Mouse (Mus musculus) heart, embryonic 10.5 days (tissue): ENCODE data around the gene Grin2b. TPM values are rescaled to one million over a fixed set of nuclear protein-coding genes. Genes with fewer than 3 reads are reported as not detected.
A peak's percentile ranks its signal among the peaks of the same experiment; 100 is the strongest.

Experiments
- DNase-seq: peaks from one replicate; pipeline ENCODE4 v3.0.0-alpha.2; 2017; ENCODE audit warnings: low spot score
- H3K27ac ChIP-seq: fragments of 300-500 bp; sonication (generic); 2 replicates; pipeline ENCODE4 v1.5.1; 2016; ENCODE audit warnings: mild to moderate bottlenecking
- H3K27me3 ChIP-seq: fragments of 300-500 bp; sonication (generic); 2 replicates; pipeline ENCODE4 v1.6.1; 2016; ENCODE audit warnings: mild to moderate bottlenecking; ENCODE audit not compliant: poor library complexity, insufficient read depth, severe bottlenecking
- H3K36me3 ChIP-seq: fragments of 300-500 bp; sonication (generic); 2 replicates; pipeline ENCODE4 v1.6.1; 2016; ENCODE audit warnings: mild to moderate bottlenecking, moderate library complexity
- H3K4me1 ChIP-seq: fragments of 300-500 bp; sonication (generic); 2 replicates; pipeline ENCODE4 v1.6.1; 2016; ENCODE audit warnings: mild to moderate bottlenecking
- H3K4me3 ChIP-seq: fragments of 300-500 bp; sonication (generic); 2 replicates; pipeline ENCODE4 v1.5.1; 2016; ENCODE audit warnings: mild to moderate bottlenecking, moderate library complexity
- H3K9me3 ChIP-seq: fragments of 300-500 bp; sonication (generic); 2 replicates; pipeline ENCODE4 v1.6.1; 2016; ENCODE audit warnings: mild to moderate bottlenecking, moderate library complexity
- WGBS: fragments of 180-500 bp; shearing (Covaris S2); methylation state at CpG from one replicate; pipeline ENCODE4 v1.1.7; 2016; 5-methylcytosine and 5-hydroxymethylcytosine counted together
- polyA plus RNA-seq: library from polyadenylated mRNA; unstranded; fragments of >200 nt; fragmentation: Nextera tagmentation; extraction: Ambion mirVana; gene quantifications from 2 replicates; pipeline ENCODE4 v1.2.1, GENCODE M21; 2016

Grin2b gene
- polyA plus RNA-seq, 1 experiment from 2014 or later = 0.15 TPM

- H3K9me3 ChIP-seq = no peaks in the 10 kb centered on the region
- H3K4me3 ChIP-seq = no peak overlapping the region
- 21% methylated on average over 20 of the region's 20 CpGs for WGBS
- no peak overlapping the region for H3K27ac ChIP-seq
- H3K27me3 ChIP-seq = peaks cover 12% of the 10 kb centered on the region; the same call in 1 of the 2 replicates
- peak; percentile 86 for DNase-seq
- H3K4me1 ChIP-seq = peaks cover 11% of the 10 kb centered on the region
- no peaks in the 10 kb centered on the region for H3K36me3 ChIP-seq
Measured at GRCm38 (mm10) chr6:135907540-135908320, 265.6 kb downstream of the Grin2b start.

- no peak overlapping the region for H3K4me3 ChIP-seq
- no peaks in the 10 kb centered on the region for H3K36me3 ChIP-seq
- H3K9me3 ChIP-seq = no peaks in the 10 kb centered on the region
- DNase-seq = no peak
- H3K27me3 ChIP-seq = peaks cover 12% of the 10 kb centered on the region; the same call in 1 of the 2 replicates
- WGBS = 44% methylated on average over 8 of the region's 8 CpGs
- peaks cover 11% of the 10 kb centered on the region for H3K4me1 ChIP-seq
- H3K27ac ChIP-seq = no peak overlapping the region
Measured at GRCm38 (mm10) chr6:135907137-135907536, 266.2 kb downstream of the Grin2b start.

DNA sequence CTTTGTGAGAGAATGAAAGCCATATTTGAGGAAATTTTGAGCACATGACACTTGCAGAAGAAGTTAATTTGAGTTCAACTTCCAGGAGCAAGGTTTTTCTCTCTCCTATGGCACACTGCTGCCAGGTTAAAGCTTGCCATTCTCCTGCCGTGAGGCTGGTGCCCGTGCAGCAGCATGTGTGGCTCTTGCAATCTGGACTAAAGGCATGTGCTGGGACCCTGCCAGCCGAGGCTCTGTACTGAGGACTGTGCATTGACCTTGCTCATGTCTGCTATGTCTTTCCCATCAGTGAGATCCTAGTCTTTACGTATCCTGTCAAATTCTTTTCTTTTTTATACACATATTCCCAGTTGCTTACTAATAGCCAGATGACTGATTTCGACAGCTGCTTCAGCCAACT, 268.9 kb downstream of the Grin2b start:
- Histone ChIP-seq H3K9me3 (no peaks in the 10 kb centered on the region), H3K4me1 (peaks cover 14% of the 10 kb centered on the region), H3K27me3 (peaks cover 12% of the 10 kb centered on the region; the same call in 1 of the 2 replicates), H3K36me3 (no peaks in the 10 kb centered on the region), H3K27ac (no peak overlapping the region), H3K4me3 (no peak overlapping the region)
- 79% methylated on average over 5 of the region's 5 CpGs for WGBS
- DNase-seq = no peak

DNA sequence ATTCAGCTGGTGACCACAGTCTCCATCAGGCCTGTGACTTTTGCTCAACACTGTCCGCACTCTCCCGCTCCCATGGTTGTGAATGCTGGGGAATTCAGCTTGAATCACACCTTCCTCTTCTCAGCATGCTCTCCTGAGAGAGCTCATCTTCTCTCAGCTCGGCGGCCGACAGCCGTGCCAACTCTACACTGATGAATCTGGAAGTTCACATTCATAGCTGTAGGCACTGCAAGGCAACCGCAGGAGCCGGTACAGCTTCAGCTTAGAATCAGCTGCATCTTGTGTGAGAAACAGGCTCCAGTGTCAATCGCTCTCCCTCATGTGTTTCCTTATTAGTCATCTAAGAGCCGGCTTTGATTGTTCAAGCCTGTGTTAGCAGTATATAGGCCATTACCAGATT, 272.9 kb downstream of the Grin2b start:
- Histone ChIP-seq H3K27me3 (peaks cover 3% of the 10 kb centered on the region; the same call in 1 of the 2 replicates), H3K9me3 (no peaks in the 10 kb centered on the region), H3K4me1 (0 out of 2 replicates have a peak, but pooled peaks cover 3% of the 10 kb centered on the region), H3K36me3 (no peaks in the 10 kb centered on the region), H3K27ac (no peak overlapping the region), H3K4me3 (no peak overlapping the region)
- no peak for DNase-seq
- WGBS = 82% methylated on average over 10 of the region's 10 CpGs

GRCm38 (mm10) chr6:135899225-135899624, 274.1 kb downstream of the Grin2b start:
- no peak overlapping the region for H3K27ac ChIP-seq
- no peaks in the 10 kb centered on the region for H3K9me3 ChIP-seq
- WGBS = 84% methylated on average over 10 of the region's 10 CpGs

GRCm38 (mm10) chr6:135894793-135895228, 278.5 kb downstream of the Grin2b start:
- Histone ChIP-seq H3K9me3 (no peaks in the 10 kb centered on the region), H3K27ac (no peak overlapping the region), H3K27me3 (no peaks in the 10 kb centered on the region), H3K4me3 (no peak overlapping the region), H3K4me1 (no peaks in the 10 kb centered on the region), H3K36me3 (no peaks in the 10 kb centered on the region)
- WGBS = 83% methylated on average over 1 of the region's 1 CpGs
- no peak for DNase-seq

More at GRCm38 (mm10) chr6:135899225-135899624, 274.1 kb downstream of the Grin2b start:
- Histone ChIP-seq H3K36me3 (no peaks in the 10 kb centered on the region), H3K4me3 (no peak overlapping the region), H3K4me1 (0 out of 2 replicates have a peak, but pooled peaks cover 3% of the 10 kb centered on the region), H3K27me3 (no peaks in the 10 kb centered on the region)
- no peak for DNase-seq

- no peak for DNase-seq
- H3K4me3 ChIP-seq = no peak overlapping the region
- H3K36me3 ChIP-seq = no peaks in the 10 kb centered on the region
- H3K4me1 ChIP-seq = no peaks in the 10 kb centered on the region
- no peaks in the 10 kb centered on the region for H3K27me3 ChIP-seq
- H3K27ac ChIP-seq = no peak overlapping the region
- H3K9me3 ChIP-seq = no peaks in the 10 kb centered on the region
- 66% methylated on average over 5 of the region's 5 CpGs for WGBS
Measured at GRCm38 (mm10) chr6:135882611-135883010, 290.7 kb downstream of the Grin2b start.

DNA sequence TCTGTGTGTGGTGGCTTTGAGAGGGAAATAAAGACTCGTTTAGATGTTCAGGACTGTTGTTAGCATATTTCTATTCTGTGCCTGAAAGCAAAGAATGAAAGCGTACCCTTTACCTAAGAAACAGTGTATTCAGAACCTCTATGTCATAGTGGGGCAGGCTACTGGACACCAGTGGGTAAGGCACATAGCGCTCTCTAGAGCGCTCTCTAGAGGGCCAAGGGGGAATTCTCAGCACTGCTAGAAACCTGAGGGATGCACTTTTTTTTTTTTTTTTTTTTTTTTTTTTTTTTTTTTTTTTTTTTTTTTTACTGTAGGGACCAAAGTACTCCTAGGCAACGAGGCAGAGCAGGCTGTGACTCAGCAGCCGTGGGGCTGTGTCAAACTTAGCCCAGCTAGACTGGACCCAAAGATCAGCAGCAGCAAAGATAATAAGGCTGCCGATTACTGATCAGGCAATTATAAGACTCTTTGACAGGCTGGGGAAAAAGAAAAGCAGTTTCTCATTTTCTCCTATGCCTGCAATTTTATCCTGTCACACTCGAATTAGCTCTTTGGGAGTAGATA, 297.1 kb downstream of the Grin2b start:
- Histone ChIP-seq H3K36me3 (no peaks in the 10 kb centered on the region), H3K27ac (no peak overlapping the region), H3K4me3 (no peak overlapping the region), H3K4me1 (no peaks in the 10 kb centered on the region), H3K9me3 (no peaks in the 10 kb centered on the region), H3K27me3 (no peaks in the 10 kb centered on the region)
- no peak for DNase-seq
- WGBS = 65% methylated on average over 8 of the region's 8 CpGs

- no peaks in the 10 kb centered on the region for H3K9me3 ChIP-seq
- H3K27ac ChIP-seq = no peak overlapping the region
- no peak overlapping the region for H3K4me3 ChIP-seq
- no peaks in the 10 kb centered on the region for H3K36me3 ChIP-seq
- no peak for DNase-seq
- no peaks in the 10 kb centered on the region for H3K27me3 ChIP-seq
- H3K4me1 ChIP-seq = no peaks in the 10 kb centered on the region
Measured at GRCm38 (mm10) chr6:135874626-135875025, 298.7 kb downstream of the Grin2b start.

GRCm38 (mm10) chr6:135865832-135866231, 307.5 kb downstream of the Grin2b start:
- DNase-seq = no peak
- no peaks in the 10 kb centered on the region for H3K27me3 ChIP-seq
- H3K27ac ChIP-seq = no peak overlapping the region
- H3K9me3 ChIP-seq = no peaks in the 10 kb centered on the region
- no peaks in the 10 kb centered on the region for H3K4me1 ChIP-seq
- no peaks in the 10 kb centered on the region for H3K36me3 ChIP-seq
- H3K4me3 ChIP-seq = no peak overlapping the region
- 87% methylated on average over 7 of the region's 7 CpGs for WGBS

DNA sequence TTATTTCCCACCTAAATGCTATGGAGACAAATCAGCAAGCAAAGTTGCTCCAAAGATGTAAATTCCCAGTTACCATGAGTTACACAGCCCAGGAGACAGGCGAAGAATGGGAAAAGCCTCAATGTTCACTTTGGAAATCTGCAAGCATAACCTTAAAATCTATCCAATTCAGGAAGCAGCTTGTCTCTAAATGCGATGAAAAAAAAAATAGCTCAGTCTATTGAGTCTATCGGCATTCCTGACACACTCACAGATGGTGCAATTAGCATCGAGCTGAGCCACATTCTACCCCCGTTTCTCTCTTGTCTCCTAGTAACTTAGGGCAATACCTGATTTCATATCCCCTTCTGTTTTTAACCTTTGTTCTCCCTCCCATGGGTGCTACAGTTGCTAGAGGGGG, 309.3 kb downstream of the Grin2b start:
- Histone ChIP-seq H3K27ac (no peak overlapping the region), H3K9me3 (no peaks in the 10 kb centered on the region), H3K4me1 (no peaks in the 10 kb centered on the region), H3K27me3 (no peaks in the 10 kb centered on the region), H3K4me3 (no peak overlapping the region), H3K36me3 (no peaks in the 10 kb centered on the region)
- WGBS = 80% methylated on average over 5 of the region's 5 CpGs
- no peak for DNase-seq

GRCm38 (mm10) chr6:135859502-135859901, 313.8 kb downstream of the Grin2b start:
- no peaks in the 10 kb centered on the region for H3K27me3 ChIP-seq
- no peak overlapping the region for H3K27ac ChIP-seq
- no peak for DNase-seq
- WGBS = 62% methylated on average over 8 of the region's 8 CpGs
- no peaks in the 10 kb centered on the region for H3K9me3 ChIP-seq
- no peaks in the 10 kb centered on the region for H3K4me1 ChIP-seq
- no peaks in the 10 kb centered on the region for H3K36me3 ChIP-seq
- no peak overlapping the region for H3K4me3 ChIP-seq

DNA sequence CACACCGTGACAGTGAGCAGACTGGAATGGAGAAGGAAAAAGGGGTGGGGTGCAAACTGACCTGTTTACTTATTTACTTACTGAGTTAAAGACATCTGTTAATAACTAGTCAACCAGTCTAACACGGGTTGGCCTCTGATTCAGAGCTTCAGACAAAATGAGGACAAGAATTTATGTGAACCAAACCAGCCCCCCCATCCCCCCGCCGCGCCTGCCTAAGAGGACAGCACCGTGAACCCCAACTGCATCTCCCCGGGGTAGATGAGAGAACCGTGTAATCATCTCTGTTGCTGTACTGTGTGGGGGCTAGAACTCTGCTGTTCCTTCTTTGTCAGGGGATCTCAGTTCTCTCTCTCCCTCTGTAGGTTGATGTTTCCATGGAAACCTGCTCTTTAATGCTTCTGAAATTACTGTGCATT, 319.1 kb downstream of the Grin2b start:
- no peak for DNase-seq
- no peak overlapping the region for H3K27ac ChIP-seq
- H3K36me3 ChIP-seq = no peaks in the 10 kb centered on the region
- no peaks in the 10 kb centered on the region for H3K9me3 ChIP-seq
- WGBS = 84% methylated on average over 8 of the region's 8 CpGs
- H3K27me3 ChIP-seq = no peaks in the 10 kb centered on the region
- H3K4me1 ChIP-seq = no peaks in the 10 kb centered on the region
- H3K4me3 ChIP-seq = no peak overlapping the region
